Mouse (Mus musculus) monocyte, adult 2 months (primary cell): ENCODE results near the gene Prl7a1.

ENCODE experiments used
- DNase-seq, 2 experiments: peaks; one replicate each; pipeline ENCODE4 v3.0.0; 2022; ENCODE audit warnings: low spot score in 2 of 2, low read depth in 1 of 2

The Prl7a1 gene

DNA sequence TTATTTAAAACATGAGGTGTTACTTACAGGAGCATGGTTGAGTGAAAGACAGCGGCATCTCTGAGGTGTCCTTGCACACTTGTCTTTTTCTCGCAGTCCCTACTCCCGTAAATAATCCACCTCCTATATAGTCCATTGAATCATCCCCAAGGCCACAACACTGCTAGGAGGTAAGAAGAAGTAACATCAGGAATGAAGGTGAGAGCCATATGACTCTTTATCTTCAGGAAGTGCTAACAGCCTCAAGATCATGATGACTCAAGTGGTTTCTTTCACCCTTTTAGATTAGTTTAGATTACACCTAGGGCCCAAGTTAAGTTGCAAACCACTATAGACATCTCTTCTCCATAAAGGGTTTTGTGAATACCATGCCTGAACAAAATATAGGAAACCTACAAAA lies at the start of gene Prl7a1:
Gene Prl7a1 (minus strand): TSS at position 101 of the 400 bp plus-strand sequence.
- DNase-seq, result no peak

DNA sequence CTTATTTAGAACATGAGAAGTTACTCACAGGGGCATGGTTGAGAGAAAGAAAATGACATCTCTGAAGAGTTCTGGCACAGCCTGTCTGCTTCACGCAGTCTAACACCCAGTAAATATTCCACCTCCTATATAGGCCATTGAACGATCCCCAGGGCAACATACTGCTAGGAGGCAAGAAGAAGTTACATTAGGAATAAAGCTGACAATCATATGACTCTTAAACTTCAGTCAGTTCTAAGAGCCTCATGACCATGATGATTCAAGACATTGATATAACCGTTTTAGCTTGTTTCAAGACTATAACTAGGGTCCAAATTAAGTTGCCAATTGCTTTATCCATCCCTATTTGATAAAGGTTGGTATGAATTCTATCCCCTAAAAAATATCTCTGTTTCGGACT lies 25.6 kb upstream of the Prl7a1 start, which contains the start of gene Prl7a2:
Gene Prl7a2 (minus strand): TSS at position 101 of the 400 bp plus-strand sequence.
- no peak for DNase-seq

DNA sequence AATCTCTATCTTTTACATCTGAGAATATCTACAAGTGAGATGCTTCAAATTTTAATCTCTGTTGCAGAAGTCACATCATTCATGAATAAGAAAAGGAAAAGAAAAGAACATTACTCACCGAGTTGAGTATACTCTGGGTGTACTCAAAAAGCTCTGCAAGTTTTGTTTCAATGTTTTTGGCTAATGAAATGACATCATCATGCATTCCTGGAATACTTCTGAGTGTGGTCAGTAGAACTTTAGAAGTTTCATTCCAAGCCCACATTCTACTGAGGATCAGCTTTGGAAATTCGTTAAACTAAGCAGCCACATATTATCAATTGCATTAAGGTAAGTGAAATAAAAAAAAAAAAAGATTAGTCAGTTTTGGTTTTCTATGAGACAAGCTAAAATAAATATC lies 18.5 kb upstream of the Prl7a1 start:
- DNase-seq, result no peak

DNA sequence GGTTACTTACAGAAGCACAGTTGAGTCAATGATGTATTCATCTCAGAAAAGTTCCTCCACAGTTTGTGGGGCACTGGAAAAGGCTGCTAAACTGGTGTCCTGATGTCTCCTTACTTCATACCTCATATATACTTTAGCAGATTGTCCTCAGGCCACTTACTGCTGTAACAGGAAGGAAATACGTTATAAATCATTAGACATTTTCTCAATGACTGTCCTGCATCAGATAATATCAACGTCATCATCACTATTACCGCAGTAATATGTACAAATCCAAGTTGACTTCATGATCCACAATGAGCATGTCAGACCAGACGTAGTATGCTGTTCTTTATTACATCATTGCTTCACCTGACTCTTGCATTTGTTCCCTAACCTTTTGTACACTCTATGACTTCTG lies 31.8 kb downstream of the Prl7a1 start, which contains the start of gene Prl7b1:
Gene Prl7b1 (minus strand): TSS at position 101 of the 400 bp plus-strand sequence.
- DNase-seq, result no peak
